In the genomic region with DNA sequence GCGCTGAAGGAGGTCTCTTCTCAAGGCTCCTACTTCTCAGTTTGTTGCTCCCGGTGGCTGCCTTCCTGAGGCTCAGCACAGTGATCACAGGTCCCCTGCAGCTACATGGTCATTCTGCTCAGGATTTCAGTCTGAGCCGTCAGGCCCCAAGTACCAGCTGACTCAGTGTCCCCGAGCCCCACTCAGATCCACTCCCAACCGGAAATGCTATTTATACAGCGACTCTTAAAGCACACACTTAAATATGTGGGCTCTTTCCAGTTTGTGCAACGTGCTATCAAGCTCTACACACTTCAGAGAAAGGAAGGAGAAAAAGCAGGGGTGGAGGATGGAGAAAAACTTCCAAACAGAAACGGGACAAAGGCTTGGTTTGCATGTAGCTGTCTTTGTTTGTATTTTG, we compare ENCODE assay signal across 25 mouse cellular contexts.
"Had no signal": no experiment of that assay in that cellular context is flagged by ENCODE, and none has a peak within 500 bp of the region (broad histone marks: within the 10 kb centered on the region; RNA-seq: fewer than 3 reads in every experiment).

No protein-coding gene starts in this region.

- ATAC-seq: hindbrain, postnatal 0 days; intestine, embryonic 16.5 days had no signal

- H3K4me3 ChIP-seq: heart, adult 2 months; heart, embryonic 13.5 days; heart, embryonic 15.5 days; hindbrain, embryonic 13.5 days; hindbrain, embryonic 15.5 days; kidney, embryonic 15.5 days; limb, embryonic 13.5 days; limb, embryonic 15.5 days had no signal

- H3K9ac ChIP-seq: heart, embryonic 13.5 days; heart, embryonic 15.5 days; hindbrain, embryonic 13.5 days; hindbrain, embryonic 15.5 days; kidney, embryonic 15.5 days; limb, embryonic 13.5 days; limb, embryonic 15.5 days had no signal

- H3K4me2 ChIP-seq: heart, embryonic 11.5 days; heart, embryonic 13.5 days; heart, embryonic 15.5 days; hindbrain, embryonic 13.5 days; hindbrain, embryonic 15.5 days; kidney, embryonic 15.5 days; limb, embryonic 13.5 days; limb, embryonic 15.5 days had no signal

- DNase-seq: gastrocnemius, postnatal 14 days; gastrocnemius, postnatal 36 days; heart, adult 11 months; heart, adult 2 months; heart, postnatal 14 days; heart, postnatal 36 days; kidney, adult 11 months; kidney, adult 2 months; kidney, adult 9 months; kidney, postnatal 14 days; kidney, postnatal 36 days; layer of hippocampus, adult 9-11 months; layer of hippocampus, postnatal 36 days; left cerebral cortex, postnatal 4 days had no signal

- H3K27ac ChIP-seq: heart, adult 2 months; heart, embryonic 13.5 days; heart, embryonic 15.5 days; hindbrain, embryonic 13.5 days; hindbrain, embryonic 15.5 days; hindbrain, postnatal 0 days; kidney, embryonic 15.5 days; kidney, postnatal 0 days; limb, embryonic 13.5 days; limb, embryonic 15.5 days had no signal

- H3K9me3 ChIP-seq: heart, embryonic 13.5 days; heart, embryonic 15.5 days; hindbrain, embryonic 13.5 days; hindbrain, embryonic 15.5 days; kidney, embryonic 15.5 days; limb, embryonic 13.5 days; limb, embryonic 15.5 days had no signal

- H3K4me1 ChIP-seq: heart, embryonic 13.5 days; hindbrain, embryonic 13.5 days; hindbrain, embryonic 15.5 days; kidney, embryonic 15.5 days; limb, embryonic 13.5 days; limb, embryonic 15.5 days had no signal

- H3K36me3 ChIP-seq: heart, embryonic 13.5 days; heart, embryonic 15.5 days; hindbrain, embryonic 13.5 days; hindbrain, embryonic 15.5 days; kidney, embryonic 15.5 days; limb, embryonic 13.5 days; limb, embryonic 15.5 days had no signal

- H3K27me3 ChIP-seq: heart, embryonic 13.5 days; heart, embryonic 15.5 days; hindbrain, embryonic 13.5 days; hindbrain, embryonic 15.5 days; kidney, embryonic 15.5 days; limb, embryonic 13.5 days; limb, embryonic 15.5 days had no signal
